Mouse (Mus musculus) testis, adult 2 months (tissue): Measurements from ENCODE around the gene Elovl3. TPM values are rescaled to one million over a fixed set of nuclear protein-coding genes. Genes with fewer than 3 reads are reported as not detected.

Experiments
- H3K27ac ChIP-seq: fragments of 200-500 bp; 2 replicates; pipeline ENCODE4 v1.5.1; 2012; ENCODE audit warnings: low read depth, low read length; ENCODE audit not compliant: control insufficient read depth, insufficient read depth
- H3K27me3 ChIP-seq: fragments of 200-500 bp; 2 replicates; pipeline ENCODE4 v1.6.1; 2012; ENCODE audit warnings: mild to moderate bottlenecking, low read length, moderate library complexity; ENCODE audit not compliant: control insufficient read depth, insufficient read depth
- H3K36me3 ChIP-seq: fragments of 200-500 bp; 2 replicates; pipeline ENCODE4 v1.6.1; 2012; ENCODE audit warnings: mild to moderate bottlenecking, low read length; ENCODE audit not compliant: control insufficient read depth, insufficient read depth
- H3K4me1 ChIP-seq: fragments of 200-500 bp; 2 replicates; pipeline ENCODE4 v1.6.1; 2012; ENCODE audit warnings: low read length; ENCODE audit not compliant: control insufficient read depth, insufficient read depth
- H3K4me3 ChIP-seq: fragments of 200-500 bp; 2 replicates; pipeline ENCODE4 v1.5.1; 2012; ENCODE audit warnings: low read depth, mild to moderate bottlenecking, low read length, moderate library complexity, mixed read lengths; ENCODE audit not compliant: control insufficient read depth
- CTCF ChIP-seq: fragments of 200-500 bp; IDR thresholded peaks from 2 replicates; pipeline ENCODE4 v1.5.1; 2012; ENCODE audit warnings: low read depth, mild to moderate bottlenecking, inconsistent platforms, low read length, moderate library complexity; ENCODE audit not compliant: control insufficient read depth, insufficient read depth, insufficient replicate concordance
- POLR2A ChIP-seq: fragments of 200-500 bp; IDR thresholded peaks from 2 replicates; pipeline ENCODE4 v1.6.1; 2012; ENCODE audit warnings: low read depth, mild to moderate bottlenecking, inconsistent platforms, low read length, moderate library complexity; ENCODE audit not compliant: control insufficient read depth
- polyA plus RNA-seq: library from polyadenylated mRNA; depleted of rRNA; stranded (reverse); fragments of >200 nt; gene quantifications from 2 replicates; pipeline ENCODE4 v1.2.3, GENCODE M21; 2012; rRNA removed

Elovl3 gene
- polyA plus RNA-seq, 1 experiment = 0.49 TPM

GRCm38 (mm10) chr19:46177046-46177445, 45.3 kb downstream of the Elovl3 start:
- Histone ChIP-seq H3K4me1 (no peaks in the 10 kb centered on the region), H3K4me3 (no peak overlapping the region), H3K27ac (no peak overlapping the region), H3K36me3 (no peaks in the 10 kb centered on the region), H3K27me3 (no peaks in the 10 kb centered on the region)
- TF ChIP-seq CTCF = no peak
- TF ChIP-seq POLR2A = no peak

GRCm38 (mm10) chr19:46180274-46180673, 48.6 kb downstream of the Elovl3 start:
- no peak for TF ChIP-seq POLR2A
- TF ChIP-seq CTCF = no peak
- Histone ChIP-seq H3K4me3 (no peak overlapping the region), H3K27me3 (no peaks in the 10 kb centered on the region), H3K4me1 (no peaks in the 10 kb centered on the region), H3K27ac (no peak overlapping the region), H3K36me3 (no peaks in the 10 kb centered on the region)

GRCm38 (mm10) chr19:46182241-46182640, 50.5 kb downstream of the Elovl3 start:
- TF ChIP-seq CTCF = no peak
- no peak for TF ChIP-seq POLR2A
- Histone ChIP-seq H3K36me3 (no peaks in the 10 kb centered on the region), H3K4me3 (no peak overlapping the region), H3K27ac (no peak overlapping the region), H3K27me3 (no peaks in the 10 kb centered on the region), H3K4me1 (no peaks in the 10 kb centered on the region)

Other genes with a start within 250 kb of the Elovl3 start
- 5.7 and 5.8 TPM in 2 replicates for gene Armh3, start 133.4 kb upstream of the Elovl3 start, polyA plus RNA-seq
- 1.0 and 1.1 TPM in 2 replicates for gene Hps6, start 128.4 kb upstream of the Elovl3 start, polyA plus RNA-seq
- gene Pprc1, start 87.0 kb upstream of the Elovl3 start, polyA plus RNA-seq = 8.9 and 10.1 TPM in 2 replicates
- 26.2 and 28.9 TPM in 2 replicates for gene Ldb1, start 86.7 kb upstream of the Elovl3 start, polyA plus RNA-seq
- 10.8 and 12.2 TPM in 2 replicates for gene Nolc1, start 56.0 kb upstream of the Elovl3 start, polyA plus RNA-seq
- 0.84 and 1.2 TPM in 2 replicates for gene Pitx3, start 16.4 kb downstream of the Elovl3 start, polyA plus RNA-seq
- gene Gbf1, start 20.6 kb downstream of the Elovl3 start, polyA plus RNA-seq = 142 and 162 TPM in 2 replicates
- 2.5 and 2.7 TPM in 2 replicates for gene Nfkb2, start 172.4 kb downstream of the Elovl3 start, polyA plus RNA-seq
- gene Psd, start 195.3 kb downstream of the Elovl3 start, polyA plus RNA-seq = 53.7 and 65.2 TPM in 2 replicates
- gene Fbxl15, start 196.3 kb downstream of the Elovl3 start, polyA plus RNA-seq = 21.5 and 23.5 TPM in 2 replicates
- gene Cuedc2, start 206.8 kb downstream of the Elovl3 start, polyA plus RNA-seq = 24.5 and 28.4 TPM in 2 replicates
- 20.0 and 24.3 TPM in 2 replicates for gene Mfsd13a, start 209.2 kb downstream of the Elovl3 start, polyA plus RNA-seq
- gene 2310034G01Rik, start 218.4 kb downstream of the Elovl3 start, polyA plus RNA-seq = 0.49 and 0.88 TPM in 2 replicates